Mouse (Mus musculus) urinary bladder, postnatal 25 days (tissue): Measurements from ENCODE around the gene Mef2a.

Experiments used
- DNase-seq: peaks from one replicate; pipeline ENCODE4 v3.0.0; 2022; ENCODE audit warnings: low spot score

The Mef2a gene

DNA sequence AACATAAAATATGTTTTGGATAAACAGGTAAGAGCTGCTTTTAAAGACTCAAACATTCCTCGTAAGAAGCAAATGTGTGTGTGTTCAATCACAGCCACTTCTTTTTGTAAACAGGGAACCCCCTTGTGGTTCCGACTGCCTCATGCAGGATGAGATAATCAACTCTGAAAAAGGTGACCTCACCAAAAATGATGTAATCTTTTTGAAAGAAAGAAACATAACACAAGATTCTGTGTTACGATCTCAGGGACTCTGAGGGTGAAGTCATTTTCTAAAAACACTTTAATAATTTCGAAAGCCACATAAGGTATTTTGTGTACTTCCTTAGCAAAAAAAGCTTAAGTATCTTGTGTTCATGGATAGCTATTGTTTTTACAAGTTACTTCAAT, 128.8 kb downstream of the Mef2a start:
- DNase-seq: no peak

DNA sequence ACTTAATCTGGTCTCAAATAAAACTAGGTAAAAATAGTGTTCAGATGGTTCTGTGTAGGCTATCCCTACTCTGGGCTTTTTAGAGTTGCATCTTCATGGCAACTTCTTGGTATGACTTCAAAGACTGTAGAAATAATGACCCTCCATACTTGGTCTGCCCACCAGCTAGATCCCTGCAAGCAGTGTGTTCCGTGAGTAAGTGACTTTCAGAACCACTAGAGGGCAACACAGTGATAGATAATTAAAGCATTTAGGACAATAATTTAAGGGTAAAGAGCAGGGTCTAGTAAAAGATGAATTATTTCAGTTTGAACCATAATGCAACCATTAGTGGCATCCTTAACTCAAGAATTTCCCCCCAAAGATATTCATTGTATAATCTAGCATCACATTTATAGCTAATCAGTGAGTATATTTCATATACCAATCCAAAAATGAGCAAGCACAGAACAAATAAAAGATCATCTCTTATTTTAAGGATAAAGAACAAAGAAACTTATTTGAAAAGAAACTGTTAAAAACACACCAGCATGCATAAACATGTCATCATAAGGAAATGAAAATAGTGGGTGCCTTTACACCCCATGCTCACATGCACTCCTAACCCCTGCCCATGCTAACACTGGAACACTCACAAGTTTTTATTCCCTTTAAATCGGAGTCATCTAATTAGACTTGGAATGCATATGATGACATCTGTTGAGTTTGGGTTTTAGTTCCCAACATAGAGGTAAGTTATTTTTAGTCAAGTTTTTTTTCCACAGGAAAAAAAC, 129.4 kb downstream of the Mef2a start:
- DNase-seq: no peak

DNA sequence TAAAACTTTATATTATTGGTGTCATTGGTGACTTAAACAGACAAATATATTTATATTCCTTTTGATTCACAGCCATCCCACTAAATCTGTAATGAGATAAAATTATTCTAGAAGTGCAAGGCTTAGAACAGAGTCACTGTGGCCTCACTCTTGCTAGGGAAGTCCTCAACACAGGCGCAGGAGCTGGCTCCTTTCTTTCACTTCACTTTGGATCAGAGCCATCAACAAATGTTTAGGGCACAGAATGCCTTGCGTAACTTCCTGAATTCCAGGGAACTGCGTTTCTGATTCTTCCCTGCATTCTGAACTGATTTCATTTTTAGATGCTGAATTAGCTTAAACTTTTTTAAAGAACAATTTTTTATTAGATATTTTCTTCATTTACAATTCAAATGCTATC, 130.7 kb downstream of the Mef2a start:
- DNase-seq: no peak

DNA sequence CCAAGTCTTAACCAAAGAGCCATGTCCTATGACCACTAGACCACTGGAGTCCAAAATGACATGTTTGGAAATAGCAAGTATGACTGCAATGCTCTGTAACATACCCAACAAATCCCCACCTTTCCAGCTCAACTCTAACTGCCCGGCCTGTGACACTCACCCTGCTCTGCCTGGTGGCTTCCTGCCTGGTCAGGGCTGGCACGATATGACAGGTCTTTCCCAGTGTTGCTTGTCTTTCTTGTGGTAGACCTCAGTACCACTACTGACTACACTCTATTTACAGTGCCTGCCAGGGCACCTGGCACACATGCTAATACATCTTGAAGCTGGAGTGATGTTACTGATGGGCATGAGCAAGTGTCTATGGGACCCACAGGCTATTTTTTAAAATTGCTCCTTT, 134.9 kb downstream of the Mef2a start:
- DNase-seq: no peak

DNA sequence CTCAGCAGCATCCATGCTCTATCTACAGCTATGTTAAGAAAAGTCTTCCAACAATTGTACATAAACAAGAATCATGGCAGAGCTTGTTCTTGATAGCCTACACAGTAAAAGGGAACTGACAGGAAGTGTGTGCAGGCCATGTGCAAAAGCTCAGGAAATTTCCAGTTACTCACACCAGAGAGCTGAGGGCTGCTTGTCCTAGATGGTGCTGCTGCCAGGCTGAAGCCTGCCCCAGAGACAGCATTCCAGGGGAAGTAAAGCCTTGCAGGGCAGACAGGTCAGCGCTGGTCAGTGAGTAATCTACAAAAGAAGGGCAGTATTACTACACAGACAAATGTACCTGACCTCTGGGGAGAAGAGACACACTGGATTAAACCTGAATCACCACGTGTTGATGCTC, 136.3 kb downstream of the Mef2a start:
- DNase-seq: no peak

DNA sequence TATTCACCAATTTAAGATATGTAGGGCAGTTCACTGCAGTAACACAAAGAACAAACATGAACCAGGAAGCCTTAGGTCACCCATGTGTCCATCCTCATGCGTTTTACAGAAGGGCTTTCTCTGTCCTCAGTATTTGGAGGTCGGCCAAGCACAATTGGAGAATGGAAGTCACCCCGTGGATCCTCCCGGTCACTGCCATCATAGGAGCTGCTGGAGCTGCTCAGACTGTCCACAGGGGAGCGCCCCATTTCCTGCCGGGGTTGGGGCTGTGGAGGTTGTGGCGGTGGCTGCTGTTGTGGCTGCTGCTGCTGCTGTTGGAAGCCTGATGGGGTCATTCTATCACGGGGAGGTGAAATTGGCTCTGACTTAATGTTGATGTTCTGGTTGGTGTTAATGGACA, 137.9 kb downstream of the Mef2a start:
- DNase-seq: no peak

DNA sequence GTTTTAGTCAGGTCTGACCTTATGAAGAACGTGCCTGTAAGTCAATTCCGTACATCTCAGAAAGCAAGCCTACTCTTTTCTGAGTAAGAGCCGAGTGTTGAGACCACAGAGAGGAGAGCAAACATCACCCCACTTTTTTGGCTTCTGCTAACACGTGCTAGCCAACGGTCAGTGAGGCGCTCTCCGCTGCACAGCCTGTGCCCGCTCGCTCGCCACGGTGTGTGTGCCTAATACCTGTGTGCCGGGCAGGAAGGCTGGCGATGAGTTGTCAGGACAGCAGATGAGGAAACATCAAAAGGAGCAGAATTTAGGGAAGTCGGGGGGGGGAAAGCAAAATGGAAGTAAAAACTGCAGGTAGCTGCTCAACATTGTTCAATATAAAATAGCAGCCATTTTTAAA, 140.2 kb downstream of the Mef2a start:
- no peak for DNase-seq

DNA sequence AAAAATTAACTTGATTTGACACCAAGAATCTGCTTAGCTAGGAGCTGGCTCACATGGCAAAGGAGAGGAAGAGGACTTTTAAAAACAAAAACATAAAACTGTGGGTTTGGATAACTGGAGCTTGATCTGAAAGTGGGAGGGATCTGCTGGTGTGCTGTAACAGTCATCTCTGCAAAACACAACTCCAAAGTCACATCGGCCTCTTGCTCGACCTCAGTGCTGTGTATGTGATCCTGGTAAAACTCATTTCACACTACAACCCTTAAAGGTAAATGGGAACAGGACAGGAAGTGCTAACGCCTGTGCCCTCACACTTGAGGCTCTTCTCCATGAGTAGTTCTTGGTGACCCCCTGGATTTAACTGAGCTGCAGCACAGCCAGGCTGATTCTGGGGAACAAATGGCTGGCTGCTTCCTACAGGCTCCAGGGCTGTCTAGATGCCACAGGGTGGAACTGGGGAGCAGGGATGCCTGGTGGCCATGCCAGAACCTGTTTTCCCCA, 142.0 kb downstream of the Mef2a start:
- DNase-seq: no peak

DNA sequence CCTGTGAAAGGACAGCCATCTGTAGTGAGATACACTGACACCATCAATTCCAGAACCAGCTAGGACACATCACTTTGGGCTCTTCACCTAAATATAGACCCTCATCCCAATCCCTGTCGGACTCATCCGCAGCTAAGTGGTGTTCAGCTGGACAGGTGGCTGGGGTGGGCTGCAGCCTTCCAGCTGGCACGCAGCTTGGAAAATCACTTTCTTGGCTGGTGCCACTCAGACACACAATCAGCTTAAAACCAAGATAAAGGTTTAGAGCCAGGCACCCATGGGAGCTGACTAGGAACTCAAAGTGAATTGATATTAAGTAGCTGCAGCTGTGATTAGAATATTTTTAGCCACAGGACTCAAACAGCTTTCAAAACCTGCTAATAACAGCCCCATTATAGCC, 142.4 kb downstream of the Mef2a start:
- DNase-seq: no peak

DNA sequence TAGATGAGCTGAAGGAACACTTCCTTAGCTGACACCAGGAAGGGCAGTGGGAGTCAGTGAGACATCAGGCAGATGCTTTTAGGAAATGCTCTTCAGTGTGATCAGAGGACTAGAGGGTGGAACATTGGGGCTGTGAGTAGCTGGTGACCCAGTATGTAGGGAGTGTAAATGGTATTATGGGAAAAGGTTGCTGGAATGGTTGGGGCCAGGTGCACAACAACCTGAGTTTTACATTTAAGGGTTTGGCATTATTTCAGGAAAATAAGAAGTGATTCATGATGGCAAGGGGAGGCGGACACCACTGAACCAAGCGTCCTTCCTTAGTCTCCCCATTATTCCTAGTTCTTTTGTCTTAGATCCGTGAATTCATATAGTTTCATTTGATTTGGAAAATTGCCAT, 143.0 kb downstream of the Mef2a start:
- no peak for DNase-seq

DNA sequence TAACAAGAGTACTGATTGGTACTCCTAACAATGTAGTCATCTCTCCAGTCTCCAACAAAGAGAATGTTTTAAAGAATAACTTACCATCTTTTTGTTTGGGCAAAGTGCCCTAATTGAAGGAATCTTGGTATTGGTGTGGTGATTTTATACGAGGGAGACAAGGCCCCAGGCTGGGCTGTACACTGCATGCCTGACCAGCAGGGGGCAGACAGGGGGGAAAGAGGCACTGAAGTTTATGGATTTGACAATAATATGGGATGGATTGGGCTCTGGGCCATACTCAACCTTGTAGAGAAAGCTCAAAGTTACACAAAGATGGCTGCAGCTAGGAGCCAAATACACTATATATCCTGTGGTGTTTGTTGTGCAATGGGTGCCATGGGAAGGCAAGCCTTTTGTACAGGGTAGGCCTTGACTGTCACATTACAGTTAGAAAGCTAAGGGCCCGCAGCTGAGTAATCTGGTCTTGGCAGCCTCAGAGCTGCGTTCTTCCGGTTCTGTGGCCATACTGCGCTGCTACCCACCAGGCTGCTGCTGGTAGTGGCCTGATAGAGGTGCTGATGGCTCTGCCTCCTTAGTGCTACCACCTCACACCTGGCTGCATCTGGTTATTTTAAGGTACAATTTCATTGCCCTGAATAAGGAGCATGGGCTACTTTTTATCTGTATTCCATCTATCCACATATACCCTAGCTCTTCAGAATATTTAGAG, 143.6 kb downstream of the Mef2a start:
- DNase-seq: peak; percentile 62

DNA sequence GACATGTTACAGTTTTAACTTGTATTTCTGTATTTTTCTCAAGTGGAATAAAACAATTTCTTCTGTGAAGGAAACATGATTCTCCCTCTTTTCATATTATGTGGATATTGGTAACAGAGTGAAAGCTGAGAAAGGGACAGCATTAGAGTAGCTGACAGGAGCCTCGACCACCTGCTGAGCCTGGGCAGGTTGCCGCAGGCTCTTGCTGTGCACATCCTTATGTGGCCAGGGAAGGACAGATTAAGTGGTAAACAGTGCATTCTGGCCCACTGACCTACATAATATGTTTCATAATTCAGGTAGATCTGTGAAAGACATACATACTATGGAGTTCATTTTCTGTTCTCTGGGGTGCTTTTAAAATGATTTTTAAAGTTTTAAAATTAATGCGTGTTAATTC, 144.3 kb downstream of the Mef2a start:
- no peak for DNase-seq

DNA sequence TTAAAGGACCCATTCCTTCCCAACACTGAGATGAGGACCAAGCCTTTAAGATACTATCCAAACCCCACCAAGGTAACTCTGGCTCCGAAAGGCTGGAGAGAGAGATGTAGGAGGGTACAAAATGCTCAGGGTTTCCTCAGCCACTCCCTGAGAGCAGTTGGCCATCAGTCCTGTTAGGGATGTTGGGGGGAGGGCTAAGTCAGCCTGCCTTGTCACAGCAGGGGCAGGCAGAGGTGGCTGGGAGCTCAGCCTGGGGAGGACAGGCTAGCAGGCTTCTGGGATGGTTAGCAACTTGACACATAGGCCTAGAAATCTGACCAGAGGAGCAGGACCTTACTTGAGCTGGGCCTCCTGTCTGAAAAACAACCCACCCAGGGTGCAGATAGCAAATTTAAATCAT, 145.1 kb downstream of the Mef2a start:
- no peak for DNase-seq

DNA sequence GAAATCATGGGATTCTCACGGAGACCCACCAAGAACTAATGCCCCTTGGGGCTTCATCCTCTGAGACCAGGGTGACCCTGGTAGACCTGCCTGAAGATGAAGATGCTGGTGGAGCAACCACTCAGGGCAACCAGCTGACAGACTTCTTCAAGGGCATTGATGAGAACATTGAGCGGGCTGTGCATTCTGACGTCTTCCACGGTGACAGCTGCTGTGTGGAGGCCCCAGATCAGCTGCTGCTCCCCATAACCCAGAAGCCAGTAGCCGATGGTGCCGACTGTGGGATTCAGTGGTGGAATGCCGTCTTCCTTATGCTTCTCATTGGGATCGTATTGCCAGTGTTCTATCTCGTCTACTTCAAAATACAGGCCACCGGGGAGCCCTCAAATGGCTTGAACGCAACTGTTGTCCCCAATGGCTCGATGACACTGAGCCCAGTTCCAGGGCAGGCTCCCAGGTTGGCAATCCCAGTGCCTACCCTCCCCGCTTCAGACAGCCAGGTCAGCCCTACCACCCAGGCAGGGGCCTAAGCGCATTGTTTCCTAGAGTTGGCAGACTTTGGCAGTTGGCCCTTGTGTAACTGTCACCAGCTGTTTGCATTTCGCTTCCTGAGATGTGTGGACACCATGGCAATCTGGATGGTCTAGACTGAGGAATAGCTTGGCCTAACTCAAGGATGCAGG, 146.6 kb downstream of the Mef2a start:
- no peak for DNase-seq

DNA sequence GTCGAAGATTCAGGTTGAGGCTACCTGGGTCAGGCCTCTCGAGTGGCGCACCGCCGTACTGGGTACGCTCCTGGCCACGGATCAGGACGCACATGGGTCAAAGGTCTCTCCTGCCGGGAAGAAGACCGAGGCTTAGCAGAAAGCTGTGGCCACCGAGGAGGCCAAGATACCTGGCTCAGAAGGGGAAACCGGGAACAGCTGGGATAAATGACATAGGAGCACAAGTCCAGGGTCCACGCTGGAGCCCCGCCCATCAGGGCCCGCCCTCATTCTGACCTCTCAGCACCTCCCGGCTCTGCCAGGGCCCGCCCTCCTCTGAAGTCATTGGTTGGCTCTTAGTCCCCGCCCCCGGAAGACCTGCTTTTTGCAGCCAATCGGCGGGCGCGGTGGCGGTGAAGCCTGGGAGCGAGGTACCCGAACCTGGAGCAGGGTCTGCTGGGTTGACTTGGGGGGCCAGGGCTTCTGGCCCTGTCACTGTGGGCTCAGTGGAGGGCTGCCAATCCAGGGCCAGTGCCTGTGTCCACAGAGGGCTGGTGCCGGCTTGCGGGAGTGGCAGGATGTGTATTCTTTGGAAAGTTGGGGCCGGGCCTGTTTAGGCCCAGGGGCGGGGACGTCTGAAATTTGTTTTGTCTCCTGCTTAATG, 150.3 kb downstream of the Mef2a start, which contains the start of gene Lysmd4:
Gene Lysmd4 (plus strand): TSS at position 325 of the 643 bp plus-strand sequence.
- DNase-seq: peak; percentile 96

DNA sequence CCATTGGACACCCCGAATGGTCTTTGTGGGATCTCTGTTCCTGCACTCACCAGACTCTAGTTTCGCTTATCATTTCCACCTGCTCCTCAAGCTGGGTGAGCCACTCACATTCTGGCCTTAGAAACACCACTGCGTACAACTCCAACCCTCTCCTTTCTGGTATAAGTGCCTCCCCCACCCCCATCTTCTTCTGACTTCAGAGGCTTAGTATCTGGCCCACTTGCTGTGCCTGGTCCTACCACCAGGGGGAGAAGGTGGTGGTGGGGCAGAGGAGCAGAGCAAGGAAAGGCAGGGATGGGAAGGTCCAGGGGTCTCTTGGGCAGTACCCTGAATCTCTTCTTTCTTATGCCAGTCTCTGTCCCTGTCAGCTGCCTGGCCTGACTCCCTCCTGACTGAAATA, 155.6 kb downstream of the Mef2a start:
- DNase-seq: peak; percentile 74

DNA sequence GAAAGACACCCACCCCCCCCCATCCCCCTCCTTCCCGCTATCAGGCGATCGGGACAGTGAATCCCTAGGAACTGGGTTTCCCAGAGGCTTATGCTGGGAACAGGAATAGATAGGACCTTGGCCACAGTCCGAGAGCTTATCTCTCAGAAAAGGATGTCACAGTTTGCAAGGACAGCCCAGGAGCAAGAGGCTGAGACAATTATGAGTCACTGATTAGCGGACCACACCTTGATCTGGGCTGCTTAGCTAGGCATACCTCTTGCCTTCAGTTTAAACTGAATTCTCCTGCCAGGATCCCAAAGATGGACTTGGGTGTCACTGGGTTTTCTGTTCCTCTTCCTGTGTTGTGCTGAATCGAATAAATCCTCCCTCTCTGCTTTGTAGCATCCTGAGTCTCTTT, 156.3 kb downstream of the Mef2a start:
- no peak for DNase-seq

DNA sequence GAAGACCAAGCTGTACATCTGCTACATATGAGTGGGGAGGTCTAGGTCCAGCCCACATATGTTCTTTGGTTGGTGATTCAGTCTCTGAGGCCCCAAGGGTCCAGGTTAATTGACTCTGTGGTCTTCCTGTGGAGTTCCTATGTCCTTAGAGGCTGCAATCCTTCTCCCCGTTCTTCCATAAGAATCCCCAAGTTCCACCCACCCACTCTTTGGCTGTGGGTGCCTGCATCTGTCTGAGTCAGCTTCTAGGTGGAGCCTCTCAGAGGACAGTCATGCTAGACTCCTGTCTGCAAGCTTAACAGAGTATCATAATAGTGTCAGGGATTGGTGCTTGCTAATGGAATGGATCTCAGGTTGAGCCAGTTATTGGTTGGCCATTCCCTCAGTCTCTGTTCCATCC, 159.1 kb downstream of the Mef2a start:
- DNase-seq: no peak

DNA sequence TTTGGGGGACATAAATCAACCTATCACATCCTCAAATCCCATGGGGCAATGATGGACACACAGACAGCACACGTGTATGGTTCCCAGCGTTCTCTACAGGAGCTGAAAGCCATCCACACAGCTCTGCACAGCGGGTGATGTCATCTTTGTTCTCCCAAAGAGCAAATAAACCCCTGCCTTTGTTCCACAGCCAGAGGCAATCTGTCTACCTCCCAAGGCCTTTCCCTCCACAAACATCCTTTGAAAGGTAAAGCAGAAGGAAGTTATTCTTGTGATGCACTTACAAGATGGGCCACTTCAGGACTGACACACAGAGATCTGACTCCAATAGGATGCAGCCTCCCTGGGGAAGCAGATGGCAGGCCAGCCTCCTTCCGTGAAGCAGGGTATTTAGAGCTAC, 160.7 kb downstream of the Mef2a start:
- no peak for DNase-seq

DNA sequence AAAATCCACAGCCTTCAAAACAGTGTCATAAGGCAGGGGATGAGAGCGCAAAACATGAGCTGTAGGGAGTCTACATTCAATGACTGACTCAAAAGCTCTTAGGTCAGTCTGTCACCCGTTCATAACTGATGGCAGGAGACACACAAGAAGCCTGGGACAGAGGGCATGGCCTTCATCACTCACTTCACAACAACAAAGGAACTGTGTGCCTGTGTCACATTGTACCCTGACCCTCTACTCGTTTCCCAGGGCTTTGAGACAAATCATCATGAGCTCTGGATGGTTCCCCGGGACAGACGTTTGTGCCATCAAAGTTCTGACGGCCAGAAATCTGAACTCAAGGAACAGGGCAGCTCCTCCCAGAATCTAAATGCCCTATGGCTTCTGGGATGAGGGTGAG, 161.3 kb downstream of the Mef2a start:
- DNase-seq: no peak

DNA sequence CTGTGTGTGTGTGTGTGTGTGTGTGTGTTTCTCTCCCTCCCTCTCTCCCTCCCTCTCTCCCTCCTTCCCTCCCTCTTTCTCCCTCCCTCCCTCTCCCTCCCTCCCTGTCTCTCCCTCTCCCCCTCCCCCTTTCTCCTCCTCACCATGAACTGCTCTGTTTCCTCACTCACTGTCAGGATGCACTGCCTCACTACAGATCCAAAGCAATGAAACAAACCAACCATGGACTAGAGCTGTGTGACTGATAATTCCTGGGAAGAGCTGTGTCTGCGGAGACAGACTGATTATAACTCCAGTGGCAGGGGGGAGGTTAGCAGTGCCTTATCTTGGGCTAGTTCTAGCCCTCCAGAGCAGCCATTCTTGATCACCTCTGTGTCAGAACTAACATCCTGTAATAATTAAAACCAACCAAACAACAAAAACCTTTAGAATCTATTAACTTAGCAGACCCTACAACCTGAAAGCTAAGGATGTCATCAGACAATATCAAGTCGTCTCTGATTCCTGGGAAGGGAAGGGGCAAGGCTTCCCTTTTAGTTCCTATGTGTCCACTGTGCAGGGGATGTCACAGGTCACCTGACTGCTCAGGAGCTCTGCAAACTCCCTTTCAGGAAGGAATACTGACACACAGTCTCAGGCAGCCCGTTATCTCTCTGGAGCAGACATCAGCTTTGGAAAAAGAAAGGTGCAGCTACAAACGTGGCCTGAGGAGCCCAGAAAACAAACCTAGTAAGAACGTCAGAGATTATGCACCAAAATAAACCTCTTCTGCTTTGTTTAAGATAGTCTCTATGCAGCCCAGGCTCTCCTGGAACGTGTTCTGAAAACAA, 162.4 kb downstream of the Mef2a start:
- DNase-seq: no peak

DNA sequence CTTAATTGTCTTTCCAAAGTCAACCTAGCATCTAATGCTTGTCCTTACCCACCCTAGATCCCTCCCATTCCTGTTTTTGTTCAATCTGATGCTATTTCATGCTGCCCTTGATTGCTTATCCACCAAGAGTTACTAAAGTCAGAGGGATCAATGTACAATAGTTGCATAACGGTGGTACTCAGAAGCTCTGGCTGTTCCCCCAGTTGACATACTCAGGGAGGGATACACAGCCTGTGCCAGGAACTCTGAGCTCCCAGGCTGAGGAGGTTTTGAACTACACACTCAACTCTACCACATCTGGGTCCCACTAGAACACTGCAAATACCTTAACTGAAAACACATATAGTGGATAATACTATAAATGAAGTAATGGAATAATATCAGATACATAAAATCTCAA, 164.3 kb downstream of the Mef2a start:
- no peak for DNase-seq
